Mouse (Mus musculus): ENCODE results near the gene Agbl4. TPM values are rescaled to one million over a fixed set of nuclear protein-coding genes. Genes with fewer than 3 reads are reported as not detected.

Gene Agbl4
- polyA plus RNA-seq, 1 experiment = not detected

DNA sequence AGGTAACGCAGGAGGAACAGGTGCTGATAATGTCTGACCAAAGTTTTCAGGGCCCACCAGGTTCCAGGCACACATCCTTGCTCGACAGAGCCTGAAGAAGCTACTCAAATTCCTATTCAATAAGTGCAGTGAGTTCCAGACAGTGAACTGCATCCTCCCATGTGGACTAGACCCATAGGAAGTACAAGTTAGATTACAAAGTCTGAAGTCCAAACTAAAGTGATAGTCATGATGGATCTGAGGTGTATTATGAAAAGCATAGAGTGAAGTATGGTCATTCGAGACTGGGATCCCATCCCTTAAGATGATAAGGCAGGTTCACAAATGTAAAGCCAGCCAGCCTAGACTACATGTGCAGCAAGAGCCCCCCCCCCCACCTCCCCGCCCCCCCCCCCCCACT, 1023.5 kb downstream of the Agbl4 start:
- no peaks in the 10 kb centered on the region for H3K9me3 ChIP-seq
- H3K36me3 ChIP-seq (replicated peaks; ENCODE audit: low read length) = no peaks in the 10 kb centered on the region
- TF ChIP-seq GATA1 (IDR thresholded peaks at IDR 0.05; ENCODE audit: borderline replicate concordance, low read length) (no peak), FLI1 (IDR thresholded peaks at IDR 0.05; ENCODE audit: low read length) (no peak)
- H3K4me1 ChIP-seq = no peaks in the 10 kb centered on the region
- no peak overlapping the region for H3K4me3 ChIP-seq (replicated peaks)
- H3K27me3 ChIP-seq (replicated peaks) = peaks cover 6% of the 10 kb centered on the region

DNA sequence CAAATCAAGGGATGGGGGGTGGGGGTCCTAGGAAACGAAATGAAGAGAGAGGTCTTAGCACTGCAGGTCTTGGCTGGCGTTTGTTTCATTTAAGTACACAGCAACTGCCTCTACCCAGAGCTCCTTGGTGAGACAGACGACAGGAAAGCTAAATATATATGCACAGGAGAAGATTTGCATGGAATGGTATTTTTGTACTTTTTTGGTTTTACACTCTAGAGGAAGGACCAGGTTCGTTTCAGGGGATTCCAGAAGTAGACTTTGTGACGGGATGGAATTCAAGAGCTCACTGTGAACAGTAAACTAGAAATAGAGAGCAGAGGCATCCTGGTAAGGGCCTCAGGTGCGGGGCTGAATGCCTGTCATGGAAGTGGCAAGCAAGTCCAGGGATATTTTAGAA, 1024.3 kb downstream of the Agbl4 start:
- no peaks in the 10 kb centered on the region for H3K36me3 ChIP-seq (replicated peaks; ENCODE audit: low read length)
- H3K9me3 ChIP-seq = no peaks in the 10 kb centered on the region
- H3K4me3 ChIP-seq (replicated peaks) = no peak overlapping the region
- no peaks in the 10 kb centered on the region for H3K4me1 ChIP-seq
- TF ChIP-seq GATA1 (IDR thresholded peaks at IDR 0.05; ENCODE audit: borderline replicate concordance, low read length) (no peak), FLI1 (IDR thresholded peaks at IDR 0.05; ENCODE audit: low read length) (no peak)
- H3K27me3 ChIP-seq (replicated peaks) = no peaks in the 10 kb centered on the region

DNA sequence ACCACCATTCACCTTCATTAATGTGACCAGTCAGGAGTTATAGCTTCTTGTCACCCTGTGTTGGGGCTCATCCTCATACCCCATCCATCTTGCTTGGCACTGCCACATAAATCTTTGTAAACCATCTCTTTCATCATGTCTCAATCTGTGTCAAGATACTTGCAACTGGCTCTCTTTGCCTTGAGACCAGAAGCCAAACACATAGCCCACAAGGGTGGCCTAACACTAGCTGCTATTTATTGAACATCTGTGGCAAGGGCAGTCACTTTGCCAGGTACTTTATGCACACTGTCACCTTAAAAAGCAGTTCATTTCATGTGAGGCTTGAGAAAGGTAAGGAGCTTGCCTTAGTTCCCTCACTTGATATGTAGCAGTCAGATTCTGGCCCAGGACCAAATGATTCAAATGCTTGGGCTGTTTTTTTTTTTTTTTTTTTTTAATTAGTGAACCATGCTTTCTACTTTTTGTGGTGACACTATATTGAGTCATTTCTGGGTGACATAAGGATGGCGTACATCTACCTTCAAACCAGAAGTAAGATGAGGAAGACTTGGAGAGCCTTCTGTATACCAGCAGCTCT, 1027.0 kb downstream of the Agbl4 start:
- Histone ChIP-seq H3K9me3 (no peaks in the 10 kb centered on the region), H3K4me3 (replicated peaks) (no peak overlapping the region), H3K27me3 (replicated peaks) (no peaks in the 10 kb centered on the region), H3K36me3 (replicated peaks; ENCODE audit: low read length) (no peaks in the 10 kb centered on the region), H3K4me1 (no peaks in the 10 kb centered on the region)
- TF ChIP-seq FLI1 (IDR thresholded peaks at IDR 0.05; ENCODE audit: low read length) (no peak), GATA1 (IDR thresholded peaks at IDR 0.05; ENCODE audit: borderline replicate concordance, low read length) (no peak)

DNA sequence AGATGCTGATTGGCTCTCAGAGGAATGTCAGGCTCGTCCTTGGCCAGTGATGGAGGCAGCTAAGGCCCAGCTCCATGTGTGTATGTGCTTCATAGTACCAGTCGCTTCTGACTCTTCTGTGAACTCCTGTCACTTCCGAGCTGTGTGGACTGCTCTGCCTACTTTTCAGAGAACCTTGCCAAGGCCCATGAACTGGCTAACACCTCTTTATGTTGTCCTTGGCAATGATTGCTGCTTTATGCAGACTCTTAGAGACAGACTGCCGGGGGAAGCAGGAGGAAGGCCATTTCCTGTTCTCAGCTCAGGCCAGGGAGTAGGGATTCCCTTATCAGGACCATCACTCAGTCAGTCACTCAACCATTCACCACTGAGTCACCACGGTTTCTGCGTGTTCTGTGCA, 1027.7 kb downstream of the Agbl4 start:
- TF ChIP-seq FLI1 (IDR thresholded peaks at IDR 0.05; ENCODE audit: low read length) (no peak), GATA1 (IDR thresholded peaks at IDR 0.05; ENCODE audit: borderline replicate concordance, low read length) (no peak)
- Histone ChIP-seq H3K4me3 (replicated peaks) (no peak overlapping the region), H3K9me3 (no peaks in the 10 kb centered on the region), H3K27me3 (replicated peaks) (no peaks in the 10 kb centered on the region), H3K4me1 (no peaks in the 10 kb centered on the region), H3K36me3 (replicated peaks; ENCODE audit: low read length) (no peaks in the 10 kb centered on the region)

DNA sequence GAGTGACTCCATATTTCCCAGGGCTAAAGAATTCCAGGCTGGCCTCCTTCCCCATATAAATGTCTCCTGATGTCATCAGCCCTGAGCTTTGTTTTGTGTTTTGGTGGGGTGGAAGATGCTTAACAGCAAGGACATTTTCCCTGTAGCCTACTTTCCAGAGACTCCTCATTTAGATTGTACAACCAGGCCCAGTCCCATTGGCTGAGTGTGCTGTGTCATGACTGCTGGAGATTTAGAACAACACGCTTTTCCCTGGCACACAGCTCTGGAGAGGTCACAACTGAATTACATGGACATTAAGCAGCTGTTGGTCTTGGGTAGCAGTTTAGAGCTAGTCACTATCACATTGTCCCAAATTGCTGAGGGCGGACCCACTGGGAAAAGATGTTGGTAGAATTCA, 1033.7 kb downstream of the Agbl4 start:
- no peaks in the 10 kb centered on the region for H3K4me1 ChIP-seq
- no peaks in the 10 kb centered on the region for H3K27me3 ChIP-seq (replicated peaks)
- H3K9me3 ChIP-seq = peaks cover 17% of the 10 kb centered on the region
- TF ChIP-seq FLI1 (IDR thresholded peaks at IDR 0.05; ENCODE audit: low read length) = no peak
- no peak for TF ChIP-seq GATA1 (IDR thresholded peaks at IDR 0.05; ENCODE audit: borderline replicate concordance, low read length)
- H3K4me3 ChIP-seq (replicated peaks) = no peak overlapping the region
- H3K36me3 ChIP-seq (replicated peaks; ENCODE audit: low read length) = no peaks in the 10 kb centered on the region

DNA sequence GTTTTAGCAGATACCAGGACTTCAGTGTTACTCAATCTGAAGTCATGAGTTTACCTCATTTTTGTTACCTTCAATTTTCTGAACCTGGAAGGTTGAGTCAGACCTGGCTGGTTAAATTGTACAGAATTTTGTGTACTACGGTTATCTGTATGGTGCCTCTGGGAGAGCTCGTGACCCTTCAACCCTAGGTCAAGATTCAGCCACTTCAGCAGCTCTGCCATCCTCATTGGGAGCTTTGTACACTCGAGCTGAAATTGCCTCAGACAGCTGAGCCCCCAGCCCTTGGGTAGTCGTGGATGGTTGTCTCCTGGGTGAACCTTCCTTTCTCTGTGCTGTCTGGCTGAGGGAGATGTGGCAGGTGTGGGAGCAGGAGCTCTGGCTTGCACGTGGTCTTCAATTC, 1034.6 kb downstream of the Agbl4 start:
- Histone ChIP-seq H3K4me3 (replicated peaks) (no peak overlapping the region), H3K4me1 (no peaks in the 10 kb centered on the region), H3K9me3 (peaks cover 17% of the 10 kb centered on the region), H3K36me3 (replicated peaks; ENCODE audit: low read length) (no peaks in the 10 kb centered on the region), H3K27me3 (replicated peaks) (no peaks in the 10 kb centered on the region)
- no peak for TF ChIP-seq GATA1 (IDR thresholded peaks at IDR 0.05; ENCODE audit: borderline replicate concordance, low read length)

DNA sequence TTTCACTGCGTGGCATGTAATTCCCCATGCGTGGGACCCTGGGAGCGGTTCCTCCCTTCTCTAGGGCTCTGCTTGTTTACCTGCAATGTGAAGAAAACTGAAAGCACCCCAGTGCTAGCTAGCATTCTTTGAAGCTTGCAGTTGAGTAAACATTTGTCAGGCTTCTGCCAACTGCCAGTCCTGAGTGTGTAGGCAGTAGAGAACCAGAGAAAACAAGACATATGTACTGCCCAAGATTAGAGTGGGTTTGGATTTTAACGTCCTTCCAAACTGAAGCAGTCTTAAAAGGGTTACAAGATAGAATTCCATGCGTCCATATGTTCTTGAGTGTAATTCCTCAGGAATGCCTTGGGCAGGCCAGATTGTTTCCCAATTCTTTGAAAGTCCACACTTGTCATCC, 1035.0 kb downstream of the Agbl4 start:
- peaks cover 17% of the 10 kb centered on the region for H3K9me3 ChIP-seq
- TF ChIP-seq FLI1 (IDR thresholded peaks at IDR 0.05; ENCODE audit: low read length) = no peak
- TF ChIP-seq GATA1 (IDR thresholded peaks at IDR 0.05; ENCODE audit: borderline replicate concordance, low read length) = no peak

DNA sequence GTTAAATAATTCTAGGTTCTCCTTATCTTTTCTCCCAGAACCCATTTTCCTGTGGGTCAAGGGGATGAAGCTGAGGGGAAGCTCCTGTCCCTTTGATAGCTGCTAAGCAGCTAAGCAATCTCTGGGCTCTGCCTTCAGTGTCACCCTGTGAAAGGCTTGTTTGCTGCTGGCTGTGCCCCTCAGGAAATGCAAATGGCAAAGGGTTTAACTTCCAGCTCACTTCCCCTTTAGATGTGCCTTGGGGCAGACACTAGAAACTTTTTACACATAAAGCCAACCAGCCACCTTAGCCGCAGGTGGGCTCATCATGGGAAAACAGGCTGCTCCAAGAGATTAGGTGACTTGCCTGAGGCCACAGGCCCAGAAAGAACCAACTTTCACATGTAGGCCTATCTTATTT, 1044.2 kb downstream of the Agbl4 start:
- H3K4me1 ChIP-seq = peaks cover 12% of the 10 kb centered on the region
- no peaks in the 10 kb centered on the region for H3K9me3 ChIP-seq
- H3K36me3 ChIP-seq (replicated peaks; ENCODE audit: low read length) = no peaks in the 10 kb centered on the region
- H3K4me3 ChIP-seq (replicated peaks) = no peak overlapping the region
- TF ChIP-seq GATA1 (IDR thresholded peaks at IDR 0.05; ENCODE audit: borderline replicate concordance, low read length) = no peak
- TF ChIP-seq FLI1 (IDR thresholded peaks at IDR 0.05; ENCODE audit: low read length) = no peak
- H3K27me3 ChIP-seq (replicated peaks) = no peaks in the 10 kb centered on the region

More for the DNA sequence above, 1035.0 kb downstream of the Agbl4 start:
- Histone ChIP-seq H3K4me3 (replicated peaks) (no peak overlapping the region), H3K36me3 (replicated peaks; ENCODE audit: low read length) (no peaks in the 10 kb centered on the region), H3K27me3 (replicated peaks) (no peaks in the 10 kb centered on the region), H3K4me1 (no peaks in the 10 kb centered on the region)

DNA sequence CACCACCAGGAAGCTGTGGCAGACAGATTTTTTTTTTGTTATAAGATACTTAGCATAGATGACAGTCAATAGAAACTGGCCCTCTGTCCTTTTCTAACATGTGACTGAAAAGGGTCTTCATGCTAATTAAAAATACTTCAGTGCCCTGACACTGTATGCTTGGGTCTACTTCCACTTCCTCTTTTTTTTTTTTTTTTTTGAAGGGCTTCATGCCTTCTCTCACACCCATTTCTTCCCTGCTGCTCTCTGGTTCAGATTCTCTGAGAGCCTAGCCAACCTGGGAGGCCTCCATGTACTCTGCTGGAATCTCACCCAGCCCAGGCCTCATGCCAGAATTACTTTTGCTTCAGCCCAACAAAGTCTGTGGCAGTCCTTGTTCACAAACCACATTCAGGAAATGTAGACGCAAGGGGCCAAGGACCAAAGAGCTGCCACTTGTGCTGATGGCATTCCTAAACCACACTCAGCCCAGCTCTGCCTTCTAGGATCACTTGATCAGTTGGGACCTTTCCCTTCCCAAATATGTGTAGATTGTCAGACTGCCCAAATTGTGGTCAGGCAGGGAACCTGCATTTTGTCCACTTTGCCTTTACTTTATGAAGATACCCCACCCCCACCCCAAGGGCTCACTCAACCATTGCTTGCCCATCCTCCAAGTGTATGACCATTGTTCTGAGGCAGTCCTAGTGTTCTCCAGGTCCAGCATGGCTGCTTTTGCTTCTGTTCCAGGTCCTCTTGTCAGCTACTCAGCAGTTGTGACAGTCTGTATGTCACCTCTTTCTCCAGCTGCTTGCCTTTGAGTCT, 1045.2 kb downstream of the Agbl4 start:
- Histone ChIP-seq H3K27me3 (replicated peaks) (no peaks in the 10 kb centered on the region), H3K36me3 (replicated peaks; ENCODE audit: low read length) (no peaks in the 10 kb centered on the region), H3K4me3 (replicated peaks) (no peak overlapping the region), H3K4me1 (peaks cover 12% of the 10 kb centered on the region), H3K9me3 (no peaks in the 10 kb centered on the region)
- no peak for TF ChIP-seq FLI1 (IDR thresholded peaks at IDR 0.05; ENCODE audit: low read length)
- no peak for TF ChIP-seq GATA1 (IDR thresholded peaks at IDR 0.05; ENCODE audit: borderline replicate concordance, low read length)

DNA sequence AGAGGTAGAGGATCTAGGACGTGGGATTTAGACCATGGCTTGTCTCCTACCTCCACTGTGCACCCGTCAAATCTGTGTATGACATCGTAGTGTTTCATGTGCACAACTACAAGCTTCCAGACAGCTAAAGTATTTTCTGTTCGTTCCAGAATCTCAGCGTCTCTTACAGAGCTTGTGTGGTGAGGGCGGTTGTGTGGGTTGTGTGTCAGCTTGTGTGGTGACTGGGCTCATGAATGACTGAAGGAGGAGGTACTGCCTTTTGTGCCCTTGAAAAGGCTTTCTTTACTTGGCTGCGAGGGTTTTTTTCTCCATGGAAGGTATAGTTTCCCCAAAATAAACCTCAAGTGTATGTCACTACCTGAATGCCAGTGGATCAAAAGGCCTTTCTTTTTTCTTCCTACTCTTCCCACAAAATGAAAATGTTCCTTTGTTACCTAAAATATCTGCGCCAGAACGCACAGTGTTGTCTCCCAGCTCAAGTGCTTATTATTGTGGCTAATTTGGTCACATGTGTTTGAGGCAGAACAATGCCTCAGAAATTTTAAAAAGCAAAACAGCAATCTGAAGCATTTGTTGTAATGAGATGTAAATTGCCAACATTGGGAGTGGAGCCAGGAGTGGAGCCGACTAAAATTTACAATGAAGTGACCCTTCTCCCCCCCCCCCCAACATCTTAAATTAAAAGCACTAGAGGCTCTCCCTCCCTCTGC, 1046.6 kb downstream of the Agbl4 start:
- TF ChIP-seq GATA1 (IDR thresholded peaks at IDR 0.05; ENCODE audit: borderline replicate concordance, low read length) (no peak), FLI1 (IDR thresholded peaks at IDR 0.05; ENCODE audit: low read length) (no peak)
- no peaks in the 10 kb centered on the region for H3K36me3 ChIP-seq (replicated peaks; ENCODE audit: low read length)
- H3K4me1 ChIP-seq = peaks cover 12% of the 10 kb centered on the region
- H3K9me3 ChIP-seq = no peaks in the 10 kb centered on the region
- H3K27me3 ChIP-seq (replicated peaks) = no peaks in the 10 kb centered on the region
- no peak overlapping the region for H3K4me3 ChIP-seq (replicated peaks)

Measured in megakaryocyte, embryonic 14.5 days (primary cell).